ENCODE assay signal across 7 mouse cellular contexts in genomic region chr14:30136965-30137364, GRCm38 (mm10).
DNase-seq lines count a peak whose midpoint lies in the region; ATAC-seq and TF ChIP-seq lines count a peak whose summit lies in the region.

No protein-coding gene starts in this region.

- no peak for TF ChIP-seq POLR2A in cortical plate, adult 2 months (IDR thresholded peaks at IDR 0.05; ENCODE audit: extremely low read depth, insufficient read depth, low read length)

- H3K4me3 ChIP-seq in cortical plate, adult 2 months (ENCODE audit: insufficient read depth, low read length) = no peak overlapping the region
- no peak overlapping the region for H3K4me3 ChIP-seq in intestine, embryonic 15.5 days (replicated peaks)
- no peak overlapping the region for H3K4me3 ChIP-seq in midbrain, embryonic 12.5 days

- intact Hi-C loops in left cerebral cortex, postnatal 14 days (cut with DNase I) = loop anchor here (2.0 to 10.0 kb wide), 2 partner anchors 218 to 324 kb away; no protein-coding TSS in a partner anchor

- no peak overlapping the region for H3K4me2 ChIP-seq in intestine, embryonic 15.5 days (replicated peaks)
- H3K4me2 ChIP-seq in midbrain, embryonic 12.5 days (replicated peaks) = no peak overlapping the region

- DNase-seq in adrenal gland, adult (ENCODE audit: inconsistent age in 2 of 2, low spot score in 1 of 2) = peak; percentile 84 to 95
- DNase-seq in gastrocnemius, adult 8-10 months (ENCODE audit: low spot score in 2 of 2) = peak; percentile 59 to 60
- peak; percentile 91 to 92 for DNase-seq in left cerebral cortex, postnatal 14 days (ENCODE audit: low spot score in 2 of 2)
- DNase-seq in skeletal muscle tissue, adult 2 months (ENCODE audit: low read depth, low spot score) = peak; percentile 72

- WGBS in intestine, embryonic 15.5 days = 8% methylated on average over 8 of the region's 8 CpGs
- 4% methylated on average over 8 of the region's 8 CpGs for WGBS in midbrain, embryonic 12.5 days

- no peaks in the 10 kb centered on the region for H3K4me1 ChIP-seq in cortical plate, adult 2 months (ENCODE audit: control insufficient read depth, insufficient read depth, low read length)
- H3K4me1 ChIP-seq in intestine, embryonic 15.5 days (replicated peaks) = 0 out of 2 replicates have a peak, but pooled peaks cover 8% of the 10 kb centered on the region
- H3K4me1 ChIP-seq in midbrain, embryonic 12.5 days = no peaks in the 10 kb centered on the region

- no peaks in the 10 kb centered on the region for H3K36me3 ChIP-seq in intestine, embryonic 15.5 days
- no peaks in the 10 kb centered on the region for H3K36me3 ChIP-seq in midbrain, embryonic 12.5 days

- H3K9ac ChIP-seq in intestine, embryonic 15.5 days = no peak overlapping the region
- H3K9ac ChIP-seq in midbrain, embryonic 12.5 days (replicated peaks) = no peak overlapping the region

- no peaks in the 10 kb centered on the region for H3K27me3 ChIP-seq in intestine, embryonic 15.5 days (replicated peaks)
- H3K27me3 ChIP-seq in midbrain, embryonic 12.5 days = peaks cover 6% of the 10 kb centered on the region; the same call in 1 of the 2 replicates

- peak; percentile 79 for ATAC-seq in intestine, embryonic 15.5 days
- ATAC-seq in midbrain, embryonic 12.5 days (ENCODE audit: low FRiP score, low read depth) = peak; percentile 75; the same call in 1 of the 2 replicates

- peak; percentile 95 for TF ChIP-seq CTCF in cortical plate, adult 2 months (IDR thresholded peaks at IDR 0.05; ENCODE audit: extremely low read depth, insufficient read depth, low read length)

- no peak overlapping the region for H3K27ac ChIP-seq in cortical plate, adult 2 months (ENCODE audit: insufficient read depth, low read length)
- no peak overlapping the region for H3K27ac ChIP-seq in intestine, embryonic 15.5 days
- no peak overlapping the region for H3K27ac ChIP-seq in midbrain, embryonic 12.5 days (replicated peaks)

- H3K9me3 ChIP-seq in intestine, embryonic 15.5 days = no peaks in the 10 kb centered on the region
- no peaks in the 10 kb centered on the region for H3K9me3 ChIP-seq in midbrain, embryonic 12.5 days
